ENCODE assay signal across 9 mouse cellular contexts in genomic region chr5:103376354-103377295, GRCm38 (mm10). TPM values are rescaled to one million over a fixed set of nuclear protein-coding genes. Genes with fewer than 3 reads are reported as not detected.
DNase-seq lines count a peak whose midpoint lies in the region; ATAC-seq and TF ChIP-seq lines count a peak whose summit lies in the region.
"Had no signal": no experiment of that assay in that cellular context is flagged by ENCODE, and none has a peak within 500 bp of the region (broad histone marks: within the 10 kb centered on the region; RNA-seq: fewer than 3 reads in every experiment).

No protein-coding gene starts in this region.

- H3K27me3 ChIP-seq in intestine, embryonic 15.5 days (replicated peaks), result no peaks in the 10 kb centered on the region
- no peaks in the 10 kb centered on the region for H3K27me3 ChIP-seq in intestine, embryonic 16.5 days (replicated peaks; ENCODE audit: control insufficient read depth, insufficient read depth, low read length)
- no peaks in the 10 kb centered on the region for H3K27me3 ChIP-seq in myocyte (ENCODE audit: control insufficient read depth, insufficient read depth, insufficient read length)
- H3K27me3 ChIP-seq in hindbrain, postnatal 0 days (ENCODE audit: insufficient read depth, low read length), result no peaks in the 10 kb centered on the region

- H3K4me1 ChIP-seq in intestine, embryonic 15.5 days (replicated peaks), result no peaks in the 10 kb centered on the region
- H3K4me1 ChIP-seq in intestine, embryonic 16.5 days (ENCODE audit: control insufficient read depth, insufficient read depth, low read length), result 0 out of 2 replicates have a peak, but pooled peaks cover 7% of the 10 kb centered on the region
- peaks cover 12% of the 10 kb centered on the region for H3K4me1 ChIP-seq in embryonic fibroblast, embryonic 13.5 days (ENCODE audit: control insufficient read depth, insufficient read depth, low read length)
- no peaks in the 10 kb centered on the region for H3K4me1 ChIP-seq in hindbrain, postnatal 0 days (ENCODE audit: insufficient read depth, low read length)

- no peaks in the 10 kb centered on the region for H3K36me3 ChIP-seq in intestine, embryonic 15.5 days
- no peaks in the 10 kb centered on the region for H3K36me3 ChIP-seq in intestine, embryonic 16.5 days (ENCODE audit: control insufficient read depth, insufficient read depth, low read length)
- H3K36me3 ChIP-seq in myocyte (ENCODE audit: control insufficient read depth, insufficient read depth), result no peaks in the 10 kb centered on the region
- H3K36me3 ChIP-seq in hindbrain, postnatal 0 days (ENCODE audit: insufficient read depth, low read length), result no peaks in the 10 kb centered on the region
- H3K36me3 ChIP-seq: midbrain, embryonic 12.5 days had no signal

- H3K79me2 ChIP-seq in myocyte (ENCODE audit: control insufficient read depth, insufficient read depth), result no peaks in the 10 kb centered on the region

- no peak overlapping the region for H3ac ChIP-seq in myocyte (ENCODE audit: control insufficient read depth, insufficient read length)

- no peak for ATAC-seq in intestine, embryonic 15.5 days
- ATAC-seq in intestine, embryonic 16.5 days, result no peak
- ATAC-seq in megakaryocyte-erythroid progenitor cell, adult 5-6 weeks (replicated peaks; ENCODE audit: low FRiP score, low TSS enrichment, poor library complexity, severe bottlenecking), result no peak
- ATAC-seq in hindbrain, postnatal 0 days, result no peak

- 51% methylated on average over 17 of the region's 17 CpGs for WGBS in intestine, embryonic 15.5 days
- 57% methylated on average over 17 of the region's 17 CpGs for WGBS in intestine, embryonic 16.5 days
- 67% methylated on average over 17 of the region's 17 CpGs for WGBS in hindbrain, postnatal 0 days

- no peak for TF ChIP-seq CTCF in embryonic fibroblast, embryonic 13.5 days (IDR thresholded peaks at IDR 0.05; ENCODE audit: borderline replicate concordance, insufficient read depth, low read length)
- TF ChIP-seq CTCF in hindbrain, postnatal 0 days (IDR thresholded peaks at IDR 0.05; ENCODE audit: low read depth), result no peak

- no peak overlapping the region for H3K9ac ChIP-seq in intestine, embryonic 15.5 days
- no peak overlapping the region for H3K9ac ChIP-seq in intestine, embryonic 16.5 days (ENCODE audit: low read depth, low read length)
- no peak overlapping the region for H3K9ac ChIP-seq in hindbrain, postnatal 0 days (replicated peaks; ENCODE audit: low read length)
- H3K9ac ChIP-seq: midbrain, embryonic 12.5 days had no signal

- intact Hi-C loops in left cerebral cortex, postnatal 4 days (cut with DNase I), result no loop called here

- peak; percentile 44 for DNase-seq in CD4-positive, CD25-positive, alpha-beta regulatory T cell, adult 2 months (ENCODE audit: low read depth, low spot score)
- DNase-seq in left cerebral cortex, postnatal 4 days, result no peak
- no peak for DNase-seq in hindbrain, postnatal 0 days (ENCODE audit: low spot score)

- TF ChIP-seq POLR2A in embryonic fibroblast, embryonic 13.5 days (IDR thresholded peaks at IDR 0.05; ENCODE audit: low read depth, low read length), result no peak
- TF ChIP-seq POLR2A in myocyte (IDR thresholded peaks at IDR 0.05; ENCODE audit: insufficient read length, low read depth), result peak; percentile 21

- H3K9me3 ChIP-seq in intestine, embryonic 15.5 days, result no peaks in the 10 kb centered on the region
- H3K9me3 ChIP-seq in intestine, embryonic 16.5 days (ENCODE audit: control insufficient read depth, low read length), result no peaks in the 10 kb centered on the region
- H3K9me3 ChIP-seq in hindbrain, postnatal 0 days (ENCODE audit: low read length), result no peaks in the 10 kb centered on the region
- H3K9me3 ChIP-seq: midbrain, embryonic 12.5 days had no signal

- no peak overlapping the region for H3K4me3 ChIP-seq in intestine, embryonic 15.5 days (replicated peaks)
- H3K4me3 ChIP-seq in intestine, embryonic 16.5 days (ENCODE audit: low read length), result no peak overlapping the region
- H3K4me3 ChIP-seq in embryonic fibroblast, embryonic 13.5 days (ENCODE audit: insufficient read depth, low read length), result no peak overlapping the region
- H3K4me3 ChIP-seq in myocyte, result peak overlapping the region; percentile 13
- no peak overlapping the region for H3K4me3 ChIP-seq in hindbrain, postnatal 0 days (ENCODE audit: low read length)
- H3K4me3 ChIP-seq: midbrain, embryonic 12.5 days had no signal

- H3K27ac ChIP-seq in intestine, embryonic 15.5 days, result 0 out of 2 replicates have a peak overlapping the region, but pooled peaks have one; percentile 19
- no peak overlapping the region for H3K27ac ChIP-seq in intestine, embryonic 16.5 days (ENCODE audit: low read length)
- H3K27ac ChIP-seq in embryonic fibroblast, embryonic 13.5 days (ENCODE audit: insufficient read depth, low read length), result peak overlapping the region; percentile 88
- H3K27ac ChIP-seq in hindbrain, postnatal 0 days, result no peak overlapping the region
- H3K27ac ChIP-seq: midbrain, embryonic 12.5 days had no signal

- H3K4me2 ChIP-seq in intestine, embryonic 15.5 days (replicated peaks), result no peak overlapping the region
- H3K4me2 ChIP-seq in intestine, embryonic 16.5 days (ENCODE audit: low read depth, low read length), result no peak overlapping the region
- peak overlapping the region; percentile 93 for H3K4me2 ChIP-seq in myocyte (ENCODE audit: low read depth)
- H3K4me2 ChIP-seq in hindbrain, postnatal 0 days (ENCODE audit: low read depth, low read length), result no peak overlapping the region
- H3K4me2 ChIP-seq: midbrain, embryonic 12.5 days had no signal

TF ChIP-seq in myocyte, 11 proteins besides CTCF, POLR2A, EP300 and RAD21:
- TF ChIP-seq MYOG (IDR thresholded peaks at IDR 0.05; ENCODE audit: control insufficient read depth in 1 of 3, insufficient read depth in 1 of 3, insufficient read length in 2 of 3, low read depth in 2 of 3) (no peak), TCF12 (IDR thresholded peaks at IDR 0.05; ENCODE audit: insufficient read depth, poor library complexity, severe bottlenecking) (no peak), USF1 (IDR thresholded peaks at IDR 0.05; ENCODE audit: low read depth) (no peak), MAX (IDR thresholded peaks at IDR 0.05; ENCODE audit: low read depth) (no peak), TCF3 (IDR thresholded peaks at IDR 0.05; ENCODE audit: insufficient read length, low read depth) (no peak), POLR2AphosphoS2 (IDR thresholded peaks at IDR 0.05; ENCODE audit: insufficient read length, low read depth) (no peak)

RNA-seq across cellular contexts. Expression of gene Ptpn13, which starts 48.4 kb away (rescaled TPM):
- 5.5 TPM in 2 replicates for polyA plus RNA-seq in intestine, embryonic 15.5 days (2015; fragmentation: Nextera tagmentation; extraction: Ambion mirVana)
- polyA plus RNA-seq in intestine, embryonic 16.5 days (2015; fragmentation: Nextera tagmentation; extraction: Ambion mirVana), result 3.1 and 3.2 TPM in 2 replicates
- 8.8 and 10.6 TPM in 2 replicates for polyA plus RNA-seq in embryonic fibroblast, embryonic 13.5 days (2011; ENCODE audit: insufficient read length, low read depth, missing spikeins)
- polyA plus RNA-seq in myocyte (2012; fragmentation: generic; extraction: Trizol), result 5.3 TPM
- 1 to 10 TPM; 8.8 to 8.9 TPM for total RNA-seq in left cerebral cortex, postnatal 4 days (2021)
- 7.4 and 8.7 TPM in 2 replicates for total RNA-seq in megakaryocyte-erythroid progenitor cell, adult 5-6 weeks (2014; fragmentation: Nextera tagmentation)
- total RNA-seq in megakaryocyte-erythroid progenitor cell, adult 5-6 weeks (2017), result 4.0 and 7.9 TPM in 2 replicates
- 12.9 and 13.7 TPM in 2 replicates for total RNA-seq in hindbrain, postnatal 0 days (2014; rRNA removed)
- 2.8 TPM in 2 replicates for polyA plus RNA-seq in hindbrain, postnatal 0 days (2015; fragmentation: Nextera tagmentation; extraction: Ambion mirVana)

Comparison
In these comparisons a context has a peak if more than half of its experiments do, and no peak if none do; other contexts are left out.
1. H3K27ac ChIP-seq: peak in intestine, embryonic 15.5 days (single experiment) and embryonic fibroblast, embryonic 13.5 days (single experiment); none in intestine, embryonic 16.5 days (single experiment) and hindbrain, postnatal 0 days (single experiment).